Mouse (Mus musculus) intestine, embryonic 16.5 days (tissue): ENCODE measurements around the gene Chchd6. TPM values are rescaled to one million over a fixed set of nuclear protein-coding genes. Genes with fewer than 3 reads are reported as not detected.
A peak's percentile ranks its signal among the peaks of the same experiment; 100 is the strongest.

Experiments
- ATAC-seq: fragments of 200-750 bp; cut with Nextera tagmentation; 2 replicates; pipeline ENCODE4 v1.8.0; 2017; ENCODE audit warnings: moderate TSS enrichment, moderate library complexity
- H3K27ac ChIP-seq: fragments of 300-500 bp; sonication (generic); 2 replicates; pipeline ENCODE4 v1.5.1; 2014; ENCODE audit warnings: mild to moderate bottlenecking, low read length
- H3K27me3 ChIP-seq: fragments of 300-500 bp; sonication (generic); replicated peaks from 2 replicates; pipeline ENCODE4 v1.6.1; 2014; ENCODE audit warnings: low read length, control low read depth, mixed read lengths; ENCODE audit not compliant: control insufficient read depth, insufficient read depth
- H3K36me3 ChIP-seq: fragments of 300-500 bp; sonication (generic); 2 replicates; pipeline ENCODE4 v1.6.1; 2014; ENCODE audit warnings: low read length, control low read depth; ENCODE audit not compliant: control insufficient read depth, insufficient read depth
- H3K4me1 ChIP-seq: fragments of 300-500 bp; sonication (generic); 2 replicates; pipeline ENCODE4 v1.6.1; 2014; ENCODE audit warnings: low read length, control low read depth, mixed read lengths; ENCODE audit not compliant: control insufficient read depth, insufficient read depth
- H3K4me2 ChIP-seq: fragments of 300-500 bp; sonication (generic); 2 replicates; pipeline ENCODE4 v1.6.1; 2014; ENCODE audit warnings: low read depth, low read length, control low read depth
- H3K4me3 ChIP-seq: fragments of 300-500 bp; sonication (generic); 2 replicates; pipeline ENCODE4 v1.5.1; 2014; ENCODE audit warnings: mild to moderate bottlenecking, low read length
- H3K9ac ChIP-seq: fragments of 300-500 bp; sonication (generic); 2 replicates; pipeline ENCODE4 v1.6.1; 2014; ENCODE audit warnings: low read depth, low read length
- H3K9me3 ChIP-seq: fragments of 300-500 bp; sonication (generic); 2 replicates; pipeline ENCODE4 v1.6.1; 2016; ENCODE audit warnings: low read length, control low read depth; ENCODE audit not compliant: control insufficient read depth
- WGBS: fragments of 180-500 bp; shearing (Covaris S2); extraction: QIAGEN DNeasy Blood & Tissue Kit; methylation state at CpG from one replicate; pipeline ENCODE4 v1.1.7; 2014; 5-methylcytosine and 5-hydroxymethylcytosine counted together
- polyA plus RNA-seq: library from polyadenylated mRNA; unstranded; fragments of >200 nt; fragmentation: Nextera tagmentation; extraction: Ambion mirVana; gene quantifications from 2 replicates; pipeline ENCODE4 v1.2.1, GENCODE M21; 2015

Gene Chchd6
- polyA plus RNA-seq, 1 experiment from 2014 or later = 41.3 TPM

GRCm38 (mm10) chr6:89628045-89628785 lies 32.8 kb upstream of the Chchd6 start:
- no peaks in the 10 kb centered on the region for H3K9me3 ChIP-seq
- WGBS = 54% methylated on average over 8 of the region's 8 CpGs
- H3K36me3 ChIP-seq = no peaks in the 10 kb centered on the region

GRCm38 (mm10) chr6:89622647-89623046 lies 27.2 kb upstream of the Chchd6 start:
- Histone ChIP-seq H3K9ac (no peak overlapping the region), H3K9me3 (no peaks in the 10 kb centered on the region), H3K27me3 (no peaks in the 10 kb centered on the region), H3K4me3 (no peak overlapping the region), H3K4me2 (no peak overlapping the region), H3K36me3 (no peaks in the 10 kb centered on the region), H3K4me1 (no peaks in the 10 kb centered on the region), H3K27ac (no peak overlapping the region)
- ATAC-seq = no peak
- 79% methylated on average over 3 of the region's 3 CpGs for WGBS

More at GRCm38 (mm10) chr6:89628045-89628785, 32.8 kb upstream of the Chchd6 start:
- H3K27ac ChIP-seq = no peak overlapping the region
- no peak overlapping the region for H3K4me3 ChIP-seq
- no peak for ATAC-seq
- no peaks in the 10 kb centered on the region for H3K27me3 ChIP-seq
- H3K4me1 ChIP-seq = no peaks in the 10 kb centered on the region
- no peak overlapping the region for H3K9ac ChIP-seq
- no peak overlapping the region for H3K4me2 ChIP-seq

GRCm38 (mm10) chr6:89615373-89615755 lies 19.9 kb upstream of the Chchd6 start:
- no peak for ATAC-seq
- H3K4me2 ChIP-seq = no peak overlapping the region
- H3K36me3 ChIP-seq = no peaks in the 10 kb centered on the region
- H3K9ac ChIP-seq = no peak overlapping the region
- H3K9me3 ChIP-seq = no peaks in the 10 kb centered on the region
- no peak overlapping the region for H3K4me3 ChIP-seq
- WGBS = 53% methylated on average over 7 of the region's 7 CpGs
- H3K27ac ChIP-seq = no peak overlapping the region
- H3K4me1 ChIP-seq = 0 out of 2 replicates have a peak, but pooled peaks cover 4% of the 10 kb centered on the region
- no peaks in the 10 kb centered on the region for H3K27me3 ChIP-seq

- Histone ChIP-seq H3K27ac (no peak overlapping the region), H3K9ac (no peak overlapping the region), H3K4me3 (no peak overlapping the region), H3K4me2 (no peak overlapping the region), H3K9me3 (no peaks in the 10 kb centered on the region), H3K36me3 (no peaks in the 10 kb centered on the region), H3K4me1 (0 out of 2 replicates have a peak, but pooled peaks cover 4% of the 10 kb centered on the region), H3K27me3 (no peaks in the 10 kb centered on the region)
- 63% methylated on average over 7 of the region's 7 CpGs for WGBS
- no peak for ATAC-seq
Observed at GRCm38 (mm10) chr6:89614596-89615372, 19.3 kb upstream of the Chchd6 start.

GRCm38 (mm10) chr6:89614107-89614471 lies 18.6 kb upstream of the Chchd6 start:
- 29% methylated on average over 2 of the region's 2 CpGs for WGBS
- no peaks in the 10 kb centered on the region for H3K9me3 ChIP-seq
- no peak overlapping the region for H3K4me3 ChIP-seq
- H3K36me3 ChIP-seq = no peaks in the 10 kb centered on the region
- H3K27me3 ChIP-seq = no peaks in the 10 kb centered on the region
- no peak for ATAC-seq
- H3K9ac ChIP-seq = no peak overlapping the region
- 0 out of 2 replicates have a peak, but pooled peaks cover 4% of the 10 kb centered on the region for H3K4me1 ChIP-seq
- H3K4me2 ChIP-seq = no peak overlapping the region
- H3K27ac ChIP-seq = no peak overlapping the region

GRCm38 (mm10) chr6:89613336-89614106 lies 18.1 kb upstream of the Chchd6 start:
- ATAC-seq = peak; percentile 11; the same call in 1 of the 2 replicates
- no peaks in the 10 kb centered on the region for H3K9me3 ChIP-seq
- 0 out of 2 replicates have a peak, but pooled peaks cover 4% of the 10 kb centered on the region for H3K4me1 ChIP-seq
- H3K9ac ChIP-seq = no peak overlapping the region
- no peaks in the 10 kb centered on the region for H3K27me3 ChIP-seq
- no peak overlapping the region for H3K27ac ChIP-seq
- WGBS = 29% methylated on average over 15 of the region's 15 CpGs
- no peaks in the 10 kb centered on the region for H3K36me3 ChIP-seq
- no peak overlapping the region for H3K4me3 ChIP-seq
- no peak overlapping the region for H3K4me2 ChIP-seq

GRCm38 (mm10) chr6:89607999-89608398 lies 12.5 kb upstream of the Chchd6 start:
- H3K4me1 ChIP-seq = no peaks in the 10 kb centered on the region
- ATAC-seq = no peak
- no peak overlapping the region for H3K9ac ChIP-seq
- H3K4me3 ChIP-seq = no peak overlapping the region
- no peaks in the 10 kb centered on the region for H3K36me3 ChIP-seq
- 49% methylated on average over 4 of the region's 4 CpGs for WGBS
- no peak overlapping the region for H3K27ac ChIP-seq
- H3K4me2 ChIP-seq = no peak overlapping the region
- H3K9me3 ChIP-seq = no peaks in the 10 kb centered on the region
- H3K27me3 ChIP-seq = no peaks in the 10 kb centered on the region

GRCm38 (mm10) chr6:89606096-89606495 lies 10.6 kb upstream of the Chchd6 start:
- 59% methylated on average over 3 of the region's 3 CpGs for WGBS
- H3K4me2 ChIP-seq = no peak overlapping the region
- ATAC-seq = no peak
- no peaks in the 10 kb centered on the region for H3K4me1 ChIP-seq
- H3K27me3 ChIP-seq = no peaks in the 10 kb centered on the region
- H3K9ac ChIP-seq = no peak overlapping the region
- H3K4me3 ChIP-seq = no peak overlapping the region
- H3K27ac ChIP-seq = no peak overlapping the region
- no peaks in the 10 kb centered on the region for H3K36me3 ChIP-seq
- H3K9me3 ChIP-seq = no peaks in the 10 kb centered on the region

GRCm38 (mm10) chr6:89596510-89596909 lies 1.1 kb upstream of the Chchd6 start:
- no peak for ATAC-seq

More at GRCm38 (mm10) chr6:89596510-89596909, 1.1 kb upstream of the Chchd6 start:
- Histone ChIP-seq H3K27ac (no peak overlapping the region), H3K36me3 (no peaks in the 10 kb centered on the region), H3K9me3 (no peaks in the 10 kb centered on the region), H3K4me3 (no peak overlapping the region), H3K4me2 (no peak overlapping the region), H3K4me1 (no peaks in the 10 kb centered on the region), H3K9ac (no peak overlapping the region), H3K27me3 (no peaks in the 10 kb centered on the region)
- 94% methylated on average over 1 of the region's 1 CpGs for WGBS
